Mouse (Mus musculus): Measurements from ENCODE around the gene Nr1d1. TPM values are rescaled to one million over a fixed set of nuclear protein-coding genes. Genes with fewer than 3 reads are reported as not detected.

Gene Nr1d1
- polyA plus RNA-seq, 1 experiment: 7.4 TPM

GRCm38 (mm10) chr11:98770096-98770975, 4.8 kb downstream of the Nr1d1 start:
- Histone ChIP-seq H3K27me3 (ENCODE audit: control insufficient read depth, insufficient read depth, low read length, poor library complexity, severe bottlenecking) (no peaks in the 10 kb centered on the region), H3K9me3 (replicated peaks; ENCODE audit: control insufficient read depth, insufficient read depth, low read length, poor library complexity, severe bottlenecking) (no peaks in the 10 kb centered on the region), H3K36me3 (ENCODE audit: control insufficient read depth, insufficient read depth, low read length, poor library complexity, severe bottlenecking) (peaks cover 6% of the 10 kb centered on the region; the same call in 1 of the 2 replicates), H3K4me3 (ENCODE audit: low read depth, low read length) (no peak overlapping the region), H3K27ac (ENCODE audit: insufficient read depth, low read length) (no peak overlapping the region), H3K4me1 (ENCODE audit: control insufficient read depth, insufficient read depth, low read length) (peaks cover 3% of the 10 kb centered on the region), H3K9ac (ENCODE audit: low read depth, poor library complexity, severe bottlenecking) (no peak overlapping the region)
- no peak for TF ChIP-seq CTCF (IDR thresholded peaks at IDR 0.05; ENCODE audit: low read depth, low read length)
- no peak for TF ChIP-seq POLR2A (IDR thresholded peaks at IDR 0.05; ENCODE audit: insufficient read depth, low read length)
- TF ChIP-seq EP300 (IDR thresholded peaks at IDR 0.05; ENCODE audit: insufficient read depth, low read depth, low read length): no peak

- peaks cover 6% of the 10 kb centered on the region; the same call in 1 of the 2 replicates for H3K36me3 ChIP-seq (ENCODE audit: control insufficient read depth, insufficient read depth, low read length, poor library complexity, severe bottlenecking)
- no peak overlapping the region for H3K27ac ChIP-seq (ENCODE audit: insufficient read depth, low read length)
- H3K27me3 ChIP-seq (ENCODE audit: control insufficient read depth, insufficient read depth, low read length, poor library complexity, severe bottlenecking): no peaks in the 10 kb centered on the region
- TF ChIP-seq CTCF (IDR thresholded peaks at IDR 0.05; ENCODE audit: low read depth, low read length): no peak
- no peak for TF ChIP-seq EP300 (IDR thresholded peaks at IDR 0.05; ENCODE audit: insufficient read depth, low read depth, low read length)
- no peak for TF ChIP-seq POLR2A (IDR thresholded peaks at IDR 0.05; ENCODE audit: insufficient read depth, low read length)
- no peak overlapping the region for H3K4me3 ChIP-seq (ENCODE audit: low read depth, low read length)
- H3K9me3 ChIP-seq (replicated peaks; ENCODE audit: control insufficient read depth, insufficient read depth, low read length, poor library complexity, severe bottlenecking): no peaks in the 10 kb centered on the region
- H3K9ac ChIP-seq (ENCODE audit: low read depth, poor library complexity, severe bottlenecking): no peak overlapping the region
- peaks cover 3% of the 10 kb centered on the region for H3K4me1 ChIP-seq (ENCODE audit: control insufficient read depth, insufficient read depth, low read length)
These were observed 5.9 kb downstream of the Nr1d1 start for GRCm38 (mm10) chr11:98769007-98769954.

DNA sequence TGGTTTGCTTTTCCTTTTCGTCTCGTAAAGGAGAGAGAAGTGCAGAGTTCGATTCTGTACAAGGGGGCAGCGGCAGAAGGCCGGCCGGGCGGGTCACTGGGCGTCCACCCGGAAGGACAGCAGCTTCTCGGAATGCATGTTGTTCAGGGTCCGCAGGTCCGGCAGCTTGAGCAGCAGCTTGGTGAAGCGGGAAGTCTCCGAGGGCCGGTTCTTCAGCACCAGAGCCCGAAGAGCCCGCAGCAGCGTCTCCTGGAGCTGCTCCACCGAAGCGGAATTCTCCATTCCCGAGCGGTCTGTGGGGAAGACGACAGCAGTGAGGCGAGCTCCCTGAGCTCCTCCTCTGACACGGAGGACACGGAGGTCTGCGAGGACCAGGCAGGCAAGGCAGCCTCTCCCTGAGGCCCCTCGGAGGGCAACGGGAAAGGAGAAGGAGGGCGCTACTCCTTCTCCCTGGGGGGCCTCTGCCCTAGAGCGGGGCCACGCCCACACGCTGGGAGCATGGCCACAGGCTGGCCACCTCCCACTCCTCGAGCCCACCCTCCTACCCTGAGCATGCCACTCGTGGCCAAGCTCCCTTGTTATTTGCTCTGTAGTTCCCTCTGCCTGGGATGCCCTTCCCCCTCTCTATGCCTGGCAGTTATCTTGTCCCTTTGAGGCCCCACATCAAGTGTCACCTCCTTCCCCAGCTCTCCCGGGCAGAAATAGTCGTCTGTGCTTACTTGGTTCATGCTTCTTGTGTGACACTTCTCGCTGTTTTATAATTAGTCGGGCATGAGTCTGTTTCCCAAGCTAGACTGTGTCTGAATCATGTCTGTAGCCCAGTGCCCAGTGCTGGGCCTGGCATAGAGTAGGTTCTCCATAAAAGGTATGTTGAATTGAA, 6.8 kb downstream of the Nr1d1 start:
- H3K4me3 ChIP-seq (ENCODE audit: low read depth, low read length): no peak overlapping the region
- peaks cover 3% of the 10 kb centered on the region for H3K4me1 ChIP-seq (ENCODE audit: control insufficient read depth, insufficient read depth, low read length)
- no peak overlapping the region for H3K27ac ChIP-seq (ENCODE audit: insufficient read depth, low read length)
- no peaks in the 10 kb centered on the region for H3K27me3 ChIP-seq (ENCODE audit: control insufficient read depth, insufficient read depth, low read length, poor library complexity, severe bottlenecking)
- peaks cover 6% of the 10 kb centered on the region; the same call in 1 of the 2 replicates for H3K36me3 ChIP-seq (ENCODE audit: control insufficient read depth, insufficient read depth, low read length, poor library complexity, severe bottlenecking)
- no peaks in the 10 kb centered on the region for H3K9me3 ChIP-seq (replicated peaks; ENCODE audit: control insufficient read depth, insufficient read depth, low read length, poor library complexity, severe bottlenecking)
- no peak overlapping the region for H3K9ac ChIP-seq (ENCODE audit: low read depth, poor library complexity, severe bottlenecking)
- TF ChIP-seq EP300 (IDR thresholded peaks at IDR 0.05; ENCODE audit: insufficient read depth, low read depth, low read length) (no peak), CTCF (IDR thresholded peaks at IDR 0.05; ENCODE audit: low read depth, low read length) (no peak), POLR2A (IDR thresholded peaks at IDR 0.05; ENCODE audit: insufficient read depth, low read length) (no peak)

DNA sequence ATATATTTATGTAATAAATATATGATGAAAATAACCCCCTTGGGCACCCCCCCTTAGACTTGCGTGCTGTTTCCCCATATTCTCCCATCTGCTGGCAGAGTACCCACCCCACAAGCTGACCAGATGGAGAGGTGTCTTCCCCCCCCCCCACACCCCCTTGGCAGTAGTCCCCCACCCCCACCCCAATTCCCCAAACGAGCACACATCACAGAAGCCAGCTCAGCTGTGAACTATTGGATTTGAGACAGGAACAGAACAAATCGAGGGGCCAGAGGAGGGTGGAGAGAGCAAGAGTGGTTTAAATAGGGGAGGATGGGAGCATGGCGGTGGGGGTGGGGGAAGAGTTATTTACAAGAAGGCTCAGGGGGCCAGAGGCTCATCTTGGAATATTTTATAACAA, 7.4 kb downstream of the Nr1d1 start:
- Histone ChIP-seq H3K9me3 (replicated peaks; ENCODE audit: control insufficient read depth, insufficient read depth, low read length, poor library complexity, severe bottlenecking) (no peaks in the 10 kb centered on the region), H3K27me3 (ENCODE audit: control insufficient read depth, insufficient read depth, low read length, poor library complexity, severe bottlenecking) (no peaks in the 10 kb centered on the region), H3K36me3 (ENCODE audit: control insufficient read depth, insufficient read depth, low read length, poor library complexity, severe bottlenecking) (peaks cover 6% of the 10 kb centered on the region; the same call in 1 of the 2 replicates), H3K4me3 (ENCODE audit: low read depth, low read length) (no peak overlapping the region), H3K27ac (ENCODE audit: insufficient read depth, low read length) (no peak overlapping the region), H3K4me1 (ENCODE audit: control insufficient read depth, insufficient read depth, low read length) (peaks cover 2% of the 10 kb centered on the region), H3K9ac (ENCODE audit: low read depth, poor library complexity, severe bottlenecking) (no peak overlapping the region)
- no peak for TF ChIP-seq EP300 (IDR thresholded peaks at IDR 0.05; ENCODE audit: insufficient read depth, low read depth, low read length)
- TF ChIP-seq POLR2A (IDR thresholded peaks at IDR 0.05; ENCODE audit: insufficient read depth, low read length): no peak
- no peak for TF ChIP-seq CTCF (IDR thresholded peaks at IDR 0.05; ENCODE audit: low read depth, low read length)

DNA sequence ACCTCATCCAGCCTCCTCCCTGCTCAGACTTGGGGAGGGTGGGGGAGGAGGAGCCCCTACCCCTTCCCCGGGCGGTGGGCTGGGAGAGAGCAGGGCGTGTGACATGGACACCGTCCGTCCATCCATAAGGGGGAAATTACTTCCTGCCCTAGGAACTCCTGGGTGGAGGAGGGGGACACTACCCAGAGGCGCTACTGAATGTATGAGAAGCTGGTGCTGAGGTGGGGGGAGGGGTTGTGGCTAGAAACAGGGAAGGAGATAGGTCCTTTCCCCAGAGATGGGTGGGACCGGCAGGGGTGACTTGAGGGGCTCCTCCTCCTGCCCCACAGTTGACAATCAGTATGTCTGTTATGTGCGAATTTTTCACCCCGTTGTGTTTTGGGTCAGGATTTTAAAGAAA, 7.9 kb downstream of the Nr1d1 start:
- no peak for TF ChIP-seq POLR2A (IDR thresholded peaks at IDR 0.05; ENCODE audit: insufficient read depth, low read length)
- no peak for TF ChIP-seq EP300 (IDR thresholded peaks at IDR 0.05; ENCODE audit: insufficient read depth, low read depth, low read length)
- TF ChIP-seq CTCF (IDR thresholded peaks at IDR 0.05; ENCODE audit: low read depth, low read length): no peak
- Histone ChIP-seq H3K9ac (ENCODE audit: low read depth, poor library complexity, severe bottlenecking) (no peak overlapping the region), H3K4me1 (ENCODE audit: control insufficient read depth, insufficient read depth, low read length) (peaks cover 2% of the 10 kb centered on the region), H3K4me3 (ENCODE audit: low read depth, low read length) (no peak overlapping the region), H3K9me3 (replicated peaks; ENCODE audit: control insufficient read depth, insufficient read depth, low read length, poor library complexity, severe bottlenecking) (no peaks in the 10 kb centered on the region), H3K36me3 (ENCODE audit: control insufficient read depth, insufficient read depth, low read length, poor library complexity, severe bottlenecking) (peaks cover 6% of the 10 kb centered on the region; the same call in 1 of the 2 replicates), H3K27ac (ENCODE audit: insufficient read depth, low read length) (no peak overlapping the region), H3K27me3 (ENCODE audit: control insufficient read depth, insufficient read depth, low read length, poor library complexity, severe bottlenecking) (no peaks in the 10 kb centered on the region)
